Mouse (Mus musculus) neural tube, embryonic 13.5 days (tissue): ENCODE results near the gene Fbxl18. TPM values are rescaled to one million over a fixed set of nuclear protein-coding genes. Genes with fewer than 3 reads are reported as not detected.

ENCODE experiments used
- ATAC-seq: fragments of 200-750 bp; cut with Nextera tagmentation; 2 replicates; pipeline ENCODE4 v1.8.0; 2017; ENCODE audit warnings: low read depth, mild to moderate bottlenecking, moderate TSS enrichment, moderate library complexity
- H3K27ac ChIP-seq: fragments of 300-500 bp; sonication (generic); replicated peaks from 2 replicates; pipeline ENCODE4 v1.5.1; 2015; ENCODE audit warnings: moderate library complexity, mild to moderate bottlenecking, inconsistent platforms
- H3K27me3 ChIP-seq: fragments of 300-500 bp; sonication (generic); 2 replicates; pipeline ENCODE4 v1.6.1; 2015; ENCODE audit warnings: mild to moderate bottlenecking, inconsistent platforms
- H3K36me3 ChIP-seq: fragments of 300-500 bp; sonication (generic); 2 replicates; pipeline ENCODE4 v1.6.1; 2015; ENCODE audit warnings: mild to moderate bottlenecking, inconsistent platforms
- H3K4me1 ChIP-seq: fragments of 300-500 bp; sonication (generic); replicated peaks from 2 replicates; pipeline ENCODE4 v1.6.1; 2015; ENCODE audit warnings: inconsistent platforms
- H3K4me2 ChIP-seq: fragments of 300-500 bp; sonication (generic); 2 replicates; pipeline ENCODE4 v1.6.1; 2015; ENCODE audit warnings: inconsistent platforms, mild to moderate bottlenecking, moderate library complexity
- H3K4me3 ChIP-seq: fragments of 300-500 bp; sonication (generic); 2 replicates; pipeline ENCODE4 v1.5.1; 2015; ENCODE audit warnings: mild to moderate bottlenecking, inconsistent platforms
- H3K9ac ChIP-seq: fragments of 300-500 bp; sonication (generic); 2 replicates; pipeline ENCODE4 v1.6.1; 2015; ENCODE audit warnings: moderate library complexity, mild to moderate bottlenecking, inconsistent platforms
- H3K9me3 ChIP-seq: fragments of 300-500 bp; sonication (generic); 2 replicates; pipeline ENCODE4 v1.6.1; 2016; ENCODE audit warnings: inconsistent platforms
- WGBS: fragments of 180-500 bp; shearing (Covaris S2); methylation state at CpG from one replicate; pipeline ENCODE4 v1.1.7; 2015; 5-methylcytosine and 5-hydroxymethylcytosine counted together
- polyA plus RNA-seq: library from polyadenylated mRNA; unstranded; fragments of >200 nt; fragmentation: Nextera tagmentation; extraction: Ambion mirVana; gene quantifications from 2 replicates; pipeline ENCODE4 v1.2.1, GENCODE M21; 2015

Fbxl18 gene
- polyA plus RNA-seq, 1 experiment from 2014 or later = 25.5 TPM

GRCm38 (mm10) chr5:142927341-142927930 is 32.2 kb upstream of the Fbxl18 start:
- H3K9ac ChIP-seq = no peak overlapping the region
- H3K9me3 ChIP-seq = no peaks in the 10 kb centered on the region
- no peak for ATAC-seq
- no peaks in the 10 kb centered on the region for H3K36me3 ChIP-seq
- H3K27ac ChIP-seq = no peak overlapping the region
- H3K4me2 ChIP-seq = no peak overlapping the region
- peaks cover 19% of the 10 kb centered on the region for H3K4me1 ChIP-seq
- no peak overlapping the region for H3K4me3 ChIP-seq
- 90% methylated on average over 12 of the region's 12 CpGs for WGBS
- peaks cover 6% of the 10 kb centered on the region for H3K27me3 ChIP-seq

GRCm38 (mm10) chr5:142926940-142927228 is 31.7 kb upstream of the Fbxl18 start:
- H3K9me3 ChIP-seq = no peaks in the 10 kb centered on the region
- no peak overlapping the region for H3K27ac ChIP-seq

GRCm38 (mm10) chr5:142926204-142926939 is 31.2 kb upstream of the Fbxl18 start:
- WGBS = 17% methylated on average over 13 of the region's 13 CpGs
- Histone ChIP-seq H3K27me3 (peaks cover 6% of the 10 kb centered on the region), H3K4me2 (no peak overlapping the region), H3K9me3 (no peaks in the 10 kb centered on the region), H3K36me3 (no peaks in the 10 kb centered on the region), H3K9ac (no peak overlapping the region), H3K4me1 (peaks cover 19% of the 10 kb centered on the region), H3K27ac (no peak overlapping the region), H3K4me3 (no peak overlapping the region)
- ATAC-seq = peak; percentile 45; the same call in 1 of the 2 replicates

More at GRCm38 (mm10) chr5:142926940-142927228, 31.7 kb upstream of the Fbxl18 start:
- Histone ChIP-seq H3K4me3 (no peak overlapping the region), H3K4me2 (no peak overlapping the region), H3K9ac (no peak overlapping the region), H3K27me3 (peaks cover 6% of the 10 kb centered on the region), H3K36me3 (no peaks in the 10 kb centered on the region), H3K4me1 (peaks cover 19% of the 10 kb centered on the region)
- WGBS = 66% methylated on average over 3 of the region's 3 CpGs
- ATAC-seq = no peak

- ATAC-seq = no peak
- peaks cover 19% of the 10 kb centered on the region for H3K4me1 ChIP-seq
- no peaks in the 10 kb centered on the region for H3K9me3 ChIP-seq
- no peak overlapping the region for H3K9ac ChIP-seq
- H3K27ac ChIP-seq = no peak overlapping the region
- WGBS = 77% methylated on average over 12 of the region's 12 CpGs
- H3K36me3 ChIP-seq = no peaks in the 10 kb centered on the region
- H3K27me3 ChIP-seq = peaks cover 6% of the 10 kb centered on the region
- H3K4me3 ChIP-seq = no peak overlapping the region
- H3K4me2 ChIP-seq = no peak overlapping the region
Measured at GRCm38 (mm10) chr5:142924336-142924959, 29.2 kb upstream of the Fbxl18 start.

GRCm38 (mm10) chr5:142923781-142924180 is 28.6 kb upstream of the Fbxl18 start:
- H3K4me2 ChIP-seq = no peak overlapping the region
- H3K4me3 ChIP-seq = no peak overlapping the region
- H3K27me3 ChIP-seq = peaks cover 4% of the 10 kb centered on the region
- no peaks in the 10 kb centered on the region for H3K36me3 ChIP-seq
- ATAC-seq = no peak
- 91% methylated on average over 3 of the region's 3 CpGs for WGBS
- H3K9me3 ChIP-seq = no peaks in the 10 kb centered on the region
- no peak overlapping the region for H3K9ac ChIP-seq
- H3K27ac ChIP-seq = no peak overlapping the region
- H3K4me1 ChIP-seq = peaks cover 14% of the 10 kb centered on the region

GRCm38 (mm10) chr5:142922251-142922650 is 27.0 kb upstream of the Fbxl18 start:
- no peaks in the 10 kb centered on the region for H3K9me3 ChIP-seq
- no peaks in the 10 kb centered on the region for H3K36me3 ChIP-seq
- H3K4me1 ChIP-seq = peaks cover 12% of the 10 kb centered on the region
- no peak overlapping the region for H3K27ac ChIP-seq
- H3K4me3 ChIP-seq = no peak overlapping the region
- H3K9ac ChIP-seq = no peak overlapping the region
- no peaks in the 10 kb centered on the region for H3K27me3 ChIP-seq
- 89% methylated on average over 5 of the region's 5 CpGs for WGBS
- H3K4me2 ChIP-seq = no peak overlapping the region
- no peak for ATAC-seq

- ATAC-seq = no peak
- no peak overlapping the region for H3K4me2 ChIP-seq
- no peaks in the 10 kb centered on the region for H3K9me3 ChIP-seq
- no peak overlapping the region for H3K9ac ChIP-seq
- no peaks in the 10 kb centered on the region for H3K27me3 ChIP-seq
- peaks cover 3% of the 10 kb centered on the region for H3K4me1 ChIP-seq
- H3K4me3 ChIP-seq = no peak overlapping the region
- no peak overlapping the region for H3K27ac ChIP-seq
- 80% methylated on average over 6 of the region's 6 CpGs for WGBS
- no peaks in the 10 kb centered on the region for H3K36me3 ChIP-seq
Measured at GRCm38 (mm10) chr5:142921074-142921459, 25.8 kb upstream of the Fbxl18 start.

- no peak overlapping the region for H3K4me2 ChIP-seq
- no peaks in the 10 kb centered on the region for H3K27me3 ChIP-seq
- H3K4me1 ChIP-seq = no peaks in the 10 kb centered on the region
- ATAC-seq = no peak
- H3K36me3 ChIP-seq = no peaks in the 10 kb centered on the region
- H3K4me3 ChIP-seq = no peak overlapping the region
- no peak overlapping the region for H3K27ac ChIP-seq
- WGBS = 64% methylated on average over 8 of the region's 8 CpGs
- no peaks in the 10 kb centered on the region for H3K9me3 ChIP-seq
- no peak overlapping the region for H3K9ac ChIP-seq
Measured at GRCm38 (mm10) chr5:142920311-142921073, 25.3 kb upstream of the Fbxl18 start.

- no peak overlapping the region for H3K27ac ChIP-seq
- H3K9ac ChIP-seq = no peak overlapping the region
- H3K4me2 ChIP-seq = no peak overlapping the region
- no peaks in the 10 kb centered on the region for H3K27me3 ChIP-seq
- no peak overlapping the region for H3K4me3 ChIP-seq
- 91% methylated on average over 8 of the region's 8 CpGs for WGBS
- no peaks in the 10 kb centered on the region for H3K36me3 ChIP-seq
- ATAC-seq = no peak
- no peaks in the 10 kb centered on the region for H3K4me1 ChIP-seq
- no peaks in the 10 kb centered on the region for H3K9me3 ChIP-seq
Measured at GRCm38 (mm10) chr5:142917402-142917801, 22.2 kb upstream of the Fbxl18 start.

- Histone ChIP-seq H3K9ac (no peak overlapping the region), H3K36me3 (no peaks in the 10 kb centered on the region), H3K9me3 (no peaks in the 10 kb centered on the region), H3K4me1 (no peaks in the 10 kb centered on the region), H3K27me3 (no peaks in the 10 kb centered on the region), H3K27ac (no peak overlapping the region), H3K4me3 (no peak overlapping the region), H3K4me2 (no peak overlapping the region)
- WGBS = 84% methylated on average over 7 of the region's 7 CpGs
- no peak for ATAC-seq
Measured at GRCm38 (mm10) chr5:142916593-142916992, 21.4 kb upstream of the Fbxl18 start.

- 93% methylated on average over 11 of the region's 11 CpGs for WGBS
- H3K9ac ChIP-seq = no peak overlapping the region
Measured at GRCm38 (mm10) chr5:142915231-142915630, 20.0 kb upstream of the Fbxl18 start.

GRCm38 (mm10) chr5:142912739-142913138 is 17.5 kb upstream of the Fbxl18 start:
- Histone ChIP-seq H3K9ac (no peak overlapping the region), H3K36me3 (no peaks in the 10 kb centered on the region), H3K9me3 (no peaks in the 10 kb centered on the region), H3K4me2 (no peak overlapping the region), H3K4me1 (peaks cover 25% of the 10 kb centered on the region), H3K27ac (no peak overlapping the region), H3K27me3 (no peaks in the 10 kb centered on the region), H3K4me3 (no peak overlapping the region)
- 84% methylated on average over 4 of the region's 4 CpGs for WGBS
- ATAC-seq = no peak

More at GRCm38 (mm10) chr5:142915231-142915630, 20.0 kb upstream of the Fbxl18 start:
- ATAC-seq = no peak
- Histone ChIP-seq H3K27ac (no peak overlapping the region), H3K27me3 (no peaks in the 10 kb centered on the region), H3K9me3 (no peaks in the 10 kb centered on the region), H3K4me2 (no peak overlapping the region), H3K4me1 (no peaks in the 10 kb centered on the region), H3K36me3 (no peaks in the 10 kb centered on the region), H3K4me3 (no peak overlapping the region)
